Mouse (Mus musculus) ES-Bruce4 (cell line): Measurements from ENCODE around the gene Dlx1. TPM values are rescaled to one million over a fixed set of nuclear protein-coding genes. Genes with fewer than 3 reads are reported as not detected.
A peak's percentile ranks its signal among the peaks of the same experiment; 100 is the strongest.

ENCODE experiments used
- H3K27ac ChIP-seq: 2 replicates; pipeline ENCODE4 v1.5.1; 2012; ENCODE audit warnings: low read length, inconsistent platforms; ENCODE audit not compliant: insufficient read depth
- H3K27me3 ChIP-seq: 2 replicates; pipeline ENCODE4 v1.6.1; 2012; ENCODE audit warnings: mild to moderate bottlenecking, low read length, inconsistent platforms; ENCODE audit not compliant: control insufficient read depth, poor library complexity, insufficient read depth, severe bottlenecking
- H3K36me3 ChIP-seq: 2 replicates; pipeline ENCODE4 v1.6.1; 2012; ENCODE audit warnings: inconsistent platforms, mild to moderate bottlenecking, low read length, moderate library complexity; ENCODE audit not compliant: control insufficient read depth, poor library complexity, insufficient read depth, severe bottlenecking
- H3K4me1 ChIP-seq: one replicate; pipeline ENCODE4 v1.8.1; 2011; ENCODE audit warnings: low read length; ENCODE audit not compliant: control insufficient read depth, insufficient read depth
- H3K4me3 ChIP-seq: 2 replicates; pipeline ENCODE4 v1.5.1; 2011; ENCODE audit warnings: low read depth, mild to moderate bottlenecking, low read length
- H3K9ac ChIP-seq: 2 replicates; pipeline ENCODE4 v1.6.1; 2012; ENCODE audit warnings: low read depth, mild to moderate bottlenecking, inconsistent platforms; ENCODE audit not compliant: poor library complexity, severe bottlenecking
- H3K9me3 ChIP-seq: replicated peaks from 2 replicates; pipeline ENCODE4 v1.6.1; 2012; ENCODE audit warnings: mild to moderate bottlenecking, low read length, inconsistent platforms; ENCODE audit not compliant: control insufficient read depth, poor library complexity, insufficient read depth, severe bottlenecking
- CTCF ChIP-seq: IDR thresholded peaks from one replicate; pipeline ENCODE4 v1.8.1; 2011; ENCODE audit warnings: low read depth, low read length
- EP300 ChIP-seq: IDR thresholded peaks from 2 replicates; pipeline ENCODE4 v1.6.1; 2011; ENCODE audit warnings: low read depth, low read length; ENCODE audit not compliant: insufficient read depth
- POLR2A ChIP-seq: IDR thresholded peaks from one replicate; pipeline ENCODE4 v1.8.1; 2011; ENCODE audit warnings: low read length; ENCODE audit not compliant: insufficient read depth
- polyA plus RNA-seq: library from polyadenylated mRNA; stranded (reverse); fragments of >200 nt; gene quantifications from 2 replicates; pipeline ENCODE4 v1.2.4, GENCODE M21; 2011; ENCODE audit warnings: low read depth; ENCODE audit not compliant: missing spikeins, insufficient read depth, insufficient read length

Gene Dlx1
- polyA plus RNA-seq, 1 experiment: not detected

GRCm38 (mm10) chr2:71540611-71541417, 12.9 kb downstream of the Dlx1 start:
- TF ChIP-seq EP300: no peak
- no peak for TF ChIP-seq POLR2A
- no peak for TF ChIP-seq CTCF
- H3K4me1 ChIP-seq: peaks cover 2% of the 10 kb centered on the region
- H3K4me3 ChIP-seq: peak overlapping the region; percentile 24; the same call in 1 of the 2 replicates
- H3K27me3 ChIP-seq: peaks cover 70% of the 10 kb centered on the region
- H3K36me3 ChIP-seq: no peaks in the 10 kb centered on the region
- no peak overlapping the region for H3K9ac ChIP-seq
- no peaks in the 10 kb centered on the region for H3K9me3 ChIP-seq
- H3K27ac ChIP-seq: no peak overlapping the region

GRCm38 (mm10) chr2:71541418-71542226, 13.7 kb downstream of the Dlx1 start:
- Histone ChIP-seq H3K27me3 (peaks cover 66% of the 10 kb centered on the region), H3K27ac (no peak overlapping the region), H3K4me3 (no peak overlapping the region), H3K9ac (no peak overlapping the region), H3K4me1 (peaks cover 2% of the 10 kb centered on the region), H3K36me3 (no peaks in the 10 kb centered on the region), H3K9me3 (no peaks in the 10 kb centered on the region)
- TF ChIP-seq CTCF: no peak
- TF ChIP-seq EP300: no peak
- no peak for TF ChIP-seq POLR2A

- TF ChIP-seq EP300: no peak
- TF ChIP-seq CTCF: no peak
- no peak for TF ChIP-seq POLR2A
- H3K9ac ChIP-seq: no peak overlapping the region
- H3K4me3 ChIP-seq: no peak overlapping the region
- no peaks in the 10 kb centered on the region for H3K9me3 ChIP-seq
- peaks cover 2% of the 10 kb centered on the region for H3K4me1 ChIP-seq
- H3K27me3 ChIP-seq: peaks cover 60% of the 10 kb centered on the region
- no peaks in the 10 kb centered on the region for H3K36me3 ChIP-seq
- no peak overlapping the region for H3K27ac ChIP-seq
These were observed 14.4 kb downstream of the Dlx1 start for GRCm38 (mm10) chr2:71542227-71542815.

GRCm38 (mm10) chr2:71542816-71543301, 14.9 kb downstream of the Dlx1 start:
- Histone ChIP-seq H3K36me3 (no peaks in the 10 kb centered on the region), H3K4me3 (no peak overlapping the region), H3K9ac (no peak overlapping the region), H3K4me1 (peaks cover 2% of the 10 kb centered on the region), H3K27me3 (peaks cover 56% of the 10 kb centered on the region), H3K27ac (no peak overlapping the region), H3K9me3 (no peaks in the 10 kb centered on the region)
- TF ChIP-seq CTCF (no peak), POLR2A (no peak), EP300 (no peak)

- no peaks in the 10 kb centered on the region for H3K9me3 ChIP-seq
- H3K4me3 ChIP-seq: no peak overlapping the region
- peaks cover 54% of the 10 kb centered on the region for H3K27me3 ChIP-seq
- no peak overlapping the region for H3K9ac ChIP-seq
- H3K27ac ChIP-seq: no peak overlapping the region
- TF ChIP-seq CTCF: no peak
- no peak for TF ChIP-seq POLR2A
- TF ChIP-seq EP300: no peak
- H3K4me1 ChIP-seq: peaks cover 2% of the 10 kb centered on the region
- no peaks in the 10 kb centered on the region for H3K36me3 ChIP-seq
These were observed 15.6 kb downstream of the Dlx1 start for GRCm38 (mm10) chr2:71543531-71543930.
